ENCODE assay signal across 24 mouse cellular contexts in genomic region chr5:115140726-115141125, GRCm38 (mm10). TPM values are rescaled to one million over a fixed set of nuclear protein-coding genes. Genes with fewer than 3 reads are reported as not detected.
DNase-seq lines count a peak whose midpoint lies in the region; ATAC-seq lines count a peak whose summit lies in the region.
"Had no signal": no experiment of that assay in that cellular context is flagged by ENCODE, and none has a peak within 500 bp of the region (broad histone marks: within the 10 kb centered on the region; RNA-seq: fewer than 3 reads in every experiment).

No protein-coding gene starts in this region.

- no peaks in the 10 kb centered on the region for H3K9me3 ChIP-seq in kidney, embryonic 15.5 days (replicated peaks)
- H3K9me3 ChIP-seq: embryonic facial prominence, embryonic 10.5 days; forebrain, embryonic 13.5 days; heart, embryonic 12.5 days; hindbrain, embryonic 13.5 days; intestine, embryonic 15.5 days had no signal

- H3K4me3 ChIP-seq in kidney, embryonic 15.5 days (replicated peaks) = no peak overlapping the region
- H3K4me3 ChIP-seq: embryonic facial prominence, embryonic 10.5 days; forebrain, embryonic 13.5 days; heart, embryonic 12.5 days; hindbrain, embryonic 13.5 days; intestine, embryonic 15.5 days had no signal

- H3K36me3 ChIP-seq in kidney, embryonic 15.5 days = peaks cover 31% of the 10 kb centered on the region

- H3K9ac ChIP-seq in kidney, embryonic 15.5 days = no peak overlapping the region
- H3K9ac ChIP-seq: forebrain, embryonic 13.5 days; forebrain, postnatal 0 days; heart, embryonic 12.5 days; hindbrain, embryonic 13.5 days; intestine, embryonic 15.5 days had no signal

- 50% methylated on average over 3 of the region's 3 CpGs for WGBS in kidney, embryonic 15.5 days

- H3K27ac ChIP-seq in kidney, embryonic 15.5 days = 0 out of 2 replicates have a peak overlapping the region, but pooled peaks have one; percentile 18
- H3K27ac ChIP-seq: embryonic facial prominence, embryonic 10.5 days; forebrain, embryonic 13.5 days; hindbrain, embryonic 13.5 days; hindbrain, postnatal 0 days; intestine, embryonic 15.5 days had no signal

- H3K4me1 ChIP-seq in kidney, embryonic 15.5 days = peaks cover 26% of the 10 kb centered on the region
- H3K4me1 ChIP-seq: hindbrain, embryonic 13.5 days; intestine, embryonic 15.5 days had no signal

- intact Hi-C loops in heart, postnatal 10 days (cut with DNase I) = no loop called here

- no peak overlapping the region for H3K4me2 ChIP-seq in kidney, embryonic 15.5 days
- H3K4me2 ChIP-seq: forebrain, embryonic 13.5 days; heart, embryonic 12.5 days; hindbrain, embryonic 13.5 days; intestine, embryonic 15.5 days had no signal

- peak; percentile 19 to 53 for DNase-seq in heart, adult 18-20 months
- DNase-seq in heart, postnatal 10 days = no peak
- DNase-seq in kidney, adult 9 months = no peak
- DNase-seq in ES-CJ7 (ENCODE audit: low read depth, low spot score) (peak; percentile 92), ZHBTc4 (ENCODE audit: low read depth, low spot score) (peak; percentile 76), adipocyte (ENCODE audit: low spot score) (no peak)
- DNase-seq: adrenal gland, adult 2 months; adrenal gland, postnatal 25 days; cerebellum, adult 18-20 months; cerebellum, adult 9-11 months; cerebellum, postnatal 36 days; forebrain, postnatal 0 days; kidney, adult 8-10 months had no signal

- ATAC-seq in kidney, embryonic 15.5 days (replicated peaks; ENCODE audit: low FRiP score) = no peak
- ATAC-seq: forebrain, embryonic 13.5 days; forebrain, postnatal 0 days; hindbrain, postnatal 0 days; intestine, embryonic 15.5 days had no signal

- H3K27me3 ChIP-seq in kidney, embryonic 15.5 days = no peaks in the 10 kb centered on the region
- H3K27me3 ChIP-seq: forebrain, embryonic 13.5 days; heart, embryonic 12.5 days; hindbrain, embryonic 13.5 days; intestine, embryonic 15.5 days had no signal

RNA-seq across cellular contexts. Expression of gene Unc119b, which starts 6.0 kb away (rescaled TPM):
- total RNA-seq in heart, adult 18-20 months (2021) = 10 to 100 TPM; 19.3 to 20.2 TPM
- 10 to 100 TPM; 23.8 TPM for total RNA-seq in heart, postnatal 10 days (2021)
- 43.7 and 48.1 TPM in 2 replicates for polyA plus RNA-seq in kidney, embryonic 15.5 days (2015; fragmentation: Nextera tagmentation; extraction: Ambion mirVana)

RNA-seq across cellular contexts. Expression of gene Mlec, which starts 17.3 kb away (rescaled TPM):
- total RNA-seq in heart, adult 18-20 months (2021) = 10 to 100 TPM; 81.5 to 82.4 TPM
- total RNA-seq in heart, postnatal 10 days (2021) = 10 to 100 TPM; 72.9 to 85.0 TPM
- polyA plus RNA-seq in kidney, embryonic 15.5 days (2015; fragmentation: Nextera tagmentation; extraction: Ambion mirVana) = 84.7 and 97.3 TPM in 2 replicates

RNA-seq across cellular contexts. Expression of gene Acads, which starts 21.6 kb away (rescaled TPM):
- 100 to 1,000 TPM; 230 to 252 TPM for total RNA-seq in heart, adult 18-20 months (2021)
- 100 to 1,000 TPM; 198 to 202 TPM for total RNA-seq in heart, postnatal 10 days (2021)
- polyA plus RNA-seq in kidney, embryonic 15.5 days (2015; fragmentation: Nextera tagmentation; extraction: Ambion mirVana) = 85.1 and 94.7 TPM in 2 replicates

RNA-seq across cellular contexts. Expression of gene Gm10401, which starts 42.6 kb away (rescaled TPM):
- not detected for total RNA-seq in heart, adult 18-20 months (2021)
- total RNA-seq in heart, postnatal 10 days (2021) = not detected
- polyA plus RNA-seq in kidney, embryonic 15.5 days (2015; fragmentation: Nextera tagmentation; extraction: Ambion mirVana) = 33.0 and 34.2 TPM in 2 replicates
- total RNA-seq: adrenal gland, adult 2 months; adrenal gland, postnatal 25 days; forebrain, postnatal 0 days; gastrocnemius, adult 18-20 months; gastrocnemius, postnatal 36 days; heart, adult 8-10 months; hematopoietic stem cell, adult 5-6 weeks; hindbrain, postnatal 0 days had no signal
- polyA plus RNA-seq: adrenal gland, adult 2 months had no signal

RNA-seq across cellular contexts. Expression of gene Cabp1, which starts 53.5 kb away (rescaled TPM):
- 1 to 10 TPM; 1.8 to 2.0 TPM for total RNA-seq in heart, adult 18-20 months (2021)
- 1 to 10 TPM; 6.4 to 6.6 TPM for total RNA-seq in heart, postnatal 10 days (2021)
- polyA plus RNA-seq in kidney, embryonic 15.5 days (2015; fragmentation: Nextera tagmentation; extraction: Ambion mirVana) = 1.7 TPM in 2 replicates
- total RNA-seq: hematopoietic stem cell, adult 5-6 weeks had no signal

Comparison
In these comparisons a context has a peak if more than half of its experiments do, and no peak if none do; other contexts are left out.
1. DNase-seq: peak in heart, adult 18-20 months (2 of 2), ES-CJ7 (single experiment) and ZHBTc4 (single experiment); none in heart, postnatal 10 days (0 of 2), kidney, adult 9 months (single experiment) and adipocyte (single experiment).